Mouse (Mus musculus) embryonic facial prominence, embryonic 15.5 days (tissue): Measurements from ENCODE around the gene Slc22a4. TPM values are rescaled to one million over a fixed set of nuclear protein-coding genes. Genes with fewer than 3 reads are reported as not detected.

Source experiments
- ATAC-seq: fragments of 200-750 bp; cut with Nextera tagmentation; 2 replicates; pipeline ENCODE4 v1.8.0; 2017; ENCODE audit warnings: low read depth, moderate TSS enrichment; ENCODE audit not compliant: insufficient number of reproducible peaks, low FRiP score, low TSS enrichment
- H3K27ac ChIP-seq: fragments of 300-500 bp; sonication (generic); replicated peaks from 2 replicates; pipeline ENCODE4 v1.5.1; 2015; ENCODE audit warnings: mild to moderate bottlenecking, inconsistent platforms
- H3K27me3 ChIP-seq: fragments of 300-500 bp; sonication (generic); 2 replicates; pipeline ENCODE4 v1.6.1; 2015; ENCODE audit warnings: inconsistent platforms
- H3K36me3 ChIP-seq: fragments of 300-500 bp; sonication (generic); 2 replicates; pipeline ENCODE4 v1.6.1; 2015; ENCODE audit warnings: mild to moderate bottlenecking, inconsistent platforms
- H3K4me1 ChIP-seq: fragments of 300-500 bp; sonication (generic); 2 replicates; pipeline ENCODE4 v1.6.1; 2015; ENCODE audit warnings: inconsistent platforms
- H3K4me2 ChIP-seq: fragments of 300-500 bp; sonication (generic); replicated peaks from 2 replicates; pipeline ENCODE4 v1.6.1; 2015; ENCODE audit warnings: mild to moderate bottlenecking, inconsistent platforms
- H3K4me3 ChIP-seq: fragments of 300-500 bp; sonication (generic); replicated peaks from 2 replicates; pipeline ENCODE4 v1.5.1; 2015; ENCODE audit warnings: mild to moderate bottlenecking, inconsistent platforms
- H3K9ac ChIP-seq: fragments of 300-500 bp; sonication (generic); 2 replicates; pipeline ENCODE4 v1.6.1; 2015; ENCODE audit warnings: inconsistent platforms
- H3K9me3 ChIP-seq: fragments of 300-500 bp; sonication (generic); replicated peaks from 2 replicates; pipeline ENCODE4 v1.6.1; 2016; ENCODE audit warnings: inconsistent platforms
- WGBS: fragments of 180-500 bp; shearing (Covaris S2); methylation state at CpG from one replicate; pipeline ENCODE4 v1.1.7; 2015; 5-methylcytosine and 5-hydroxymethylcytosine counted together
- polyA plus RNA-seq: library from polyadenylated mRNA; unstranded; fragments of >200 nt; fragmentation: Nextera tagmentation; extraction: Ambion mirVana; gene quantifications from 2 replicates; pipeline ENCODE4 v1.2.1, GENCODE M21; 2015

The Slc22a4 gene
- polyA plus RNA-seq, 1 experiment from 2014 or later: 5.6 TPM

DNA sequence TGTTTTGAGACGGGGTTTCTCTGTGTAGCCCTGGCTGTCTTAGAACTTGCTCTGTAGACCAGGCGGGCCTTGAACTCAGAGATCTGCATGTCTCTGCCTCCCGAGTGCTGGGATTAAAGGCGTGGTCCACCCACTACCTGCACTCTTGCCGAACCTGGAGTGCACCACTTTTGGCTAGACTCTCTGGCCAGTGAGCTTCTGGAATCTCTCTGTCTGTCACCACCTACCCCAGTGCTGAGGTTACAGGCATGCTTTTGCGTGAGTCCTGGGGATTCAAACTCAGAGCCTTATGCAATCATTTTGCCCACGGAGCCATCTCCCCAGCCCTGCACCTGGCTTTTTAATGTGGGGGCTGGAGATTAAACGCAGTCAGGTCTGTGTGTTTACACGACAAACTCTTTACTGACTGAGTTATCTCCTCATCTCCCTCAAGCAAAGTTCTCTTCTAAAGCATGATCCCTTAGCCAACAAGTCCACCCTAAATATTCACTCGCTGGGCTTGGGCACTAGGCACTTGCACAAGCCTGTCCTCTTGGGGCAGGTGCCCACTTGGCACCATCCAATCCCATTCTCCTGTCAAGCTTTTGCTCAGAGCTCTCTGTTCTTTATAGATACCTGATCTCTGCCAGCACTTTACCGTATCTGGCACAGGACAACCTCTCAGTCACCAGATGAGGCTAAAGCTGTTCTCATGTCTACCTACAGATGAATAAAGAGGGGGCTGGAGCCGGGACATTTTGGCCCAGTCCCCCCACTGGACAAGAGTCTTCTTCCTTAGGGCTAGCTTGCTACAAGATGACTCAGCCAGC lies 37.4 kb upstream of the Slc22a4 start:
- H3K4me3 ChIP-seq: no peak overlapping the region
- H3K27me3 ChIP-seq: no peaks in the 10 kb centered on the region
- H3K4me1 ChIP-seq: peaks cover 90% of the 10 kb centered on the region
- no peaks in the 10 kb centered on the region for H3K36me3 ChIP-seq
- H3K4me2 ChIP-seq: no peak overlapping the region
- H3K27ac ChIP-seq: no peak overlapping the region
- no peak overlapping the region for H3K9ac ChIP-seq
- no peaks in the 10 kb centered on the region for H3K9me3 ChIP-seq
- ATAC-seq: no peak
- WGBS: 75% methylated on average over 12 of the region's 12 CpGs

DNA sequence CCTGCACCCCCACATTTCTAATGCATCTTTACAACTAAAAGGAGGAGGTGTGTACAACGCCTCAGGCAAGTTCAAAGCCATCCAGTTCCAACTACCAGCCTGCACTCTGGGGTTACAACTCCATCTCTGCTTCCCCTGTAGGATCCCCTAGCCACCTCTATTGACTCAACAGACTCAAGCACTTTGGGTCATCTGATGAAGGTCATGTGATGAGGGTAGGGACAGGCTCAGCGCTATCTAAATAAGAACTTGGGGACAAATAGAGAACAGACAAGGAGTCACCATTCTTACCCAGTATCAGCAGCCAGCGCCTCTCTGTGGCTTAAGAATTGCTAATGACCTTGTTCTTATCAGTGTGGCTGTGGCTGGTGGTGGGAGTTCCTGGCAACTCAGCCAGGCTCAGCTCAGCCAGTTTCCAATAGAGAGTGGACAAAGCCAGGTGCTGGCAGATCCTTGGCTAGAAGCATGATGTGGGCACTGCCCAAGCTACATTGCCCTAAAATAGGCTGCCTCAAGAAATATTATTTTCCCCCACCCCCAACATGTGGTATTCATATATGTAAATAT lies 36.6 kb upstream of the Slc22a4 start:
- no peaks in the 10 kb centered on the region for H3K36me3 ChIP-seq
- no peaks in the 10 kb centered on the region for H3K27me3 ChIP-seq
- no peak overlapping the region for H3K4me3 ChIP-seq
- no peak overlapping the region for H3K4me2 ChIP-seq
- H3K27ac ChIP-seq: 0 out of 2 replicates have a peak overlapping the region, but pooled peaks have one; percentile 82
- no peaks in the 10 kb centered on the region for H3K9me3 ChIP-seq
- ATAC-seq: no peak
- H3K4me1 ChIP-seq: peaks cover 94% of the 10 kb centered on the region
- H3K9ac ChIP-seq: no peak overlapping the region
- 89% methylated on average over 3 of the region's 3 CpGs for WGBS

DNA sequence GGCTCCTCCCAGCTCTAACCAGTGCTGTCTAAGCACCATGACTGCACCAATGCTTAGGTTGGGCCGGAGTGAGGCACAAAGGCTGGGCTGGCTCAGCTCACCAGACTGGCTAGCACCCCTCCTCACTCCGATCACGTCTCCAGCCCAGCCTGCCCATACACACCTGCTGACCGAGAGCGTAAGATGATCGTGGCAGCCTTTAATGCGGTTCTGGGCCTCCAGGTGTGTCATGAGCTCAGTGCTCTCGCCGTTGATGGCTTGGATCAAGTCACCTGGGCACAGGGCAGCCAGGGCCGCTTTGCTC lies 35.5 kb upstream of the Slc22a4 start:
- no peak overlapping the region for H3K4me2 ChIP-seq
- H3K9me3 ChIP-seq: no peaks in the 10 kb centered on the region
- H3K27me3 ChIP-seq: no peaks in the 10 kb centered on the region
- 82% methylated on average over 10 of the region's 10 CpGs for WGBS
- H3K27ac ChIP-seq: peak overlapping the region; percentile 82
- H3K9ac ChIP-seq: no peak overlapping the region
- ATAC-seq: 0 out of 2 replicates have a peak, but pooled peaks have one; percentile 30
- H3K4me1 ChIP-seq: peaks cover 98% of the 10 kb centered on the region
- no peaks in the 10 kb centered on the region for H3K36me3 ChIP-seq
- H3K4me3 ChIP-seq: no peak overlapping the region

- Histone ChIP-seq H3K27me3 (no peaks in the 10 kb centered on the region), H3K4me3 (no peak overlapping the region), H3K27ac (peak overlapping the region; percentile 82), H3K4me2 (no peak overlapping the region), H3K4me1 (peaks cover 98% of the 10 kb centered on the region), H3K9ac (no peak overlapping the region), H3K36me3 (no peaks in the 10 kb centered on the region), H3K9me3 (no peaks in the 10 kb centered on the region)
- ATAC-seq: no peak
- 47% methylated on average over 9 of the region's 9 CpGs for WGBS
Measured at GRCm38 (mm10) chr11:54062753-54063471, 35.0 kb upstream of the Slc22a4 start.

GRCm38 (mm10) chr11:54062086-54062752 lies 34.3 kb upstream of the Slc22a4 start:
- H3K36me3 ChIP-seq: no peaks in the 10 kb centered on the region
- no peaks in the 10 kb centered on the region for H3K9me3 ChIP-seq
- H3K4me3 ChIP-seq: no peak overlapping the region
- 48% methylated on average over 12 of the region's 12 CpGs for WGBS
- H3K4me1 ChIP-seq: peaks cover 98% of the 10 kb centered on the region
- no peak for ATAC-seq
- peak overlapping the region; percentile 82 for H3K27ac ChIP-seq
- H3K9ac ChIP-seq: no peak overlapping the region
- H3K27me3 ChIP-seq: no peaks in the 10 kb centered on the region
- H3K4me2 ChIP-seq: no peak overlapping the region

DNA sequence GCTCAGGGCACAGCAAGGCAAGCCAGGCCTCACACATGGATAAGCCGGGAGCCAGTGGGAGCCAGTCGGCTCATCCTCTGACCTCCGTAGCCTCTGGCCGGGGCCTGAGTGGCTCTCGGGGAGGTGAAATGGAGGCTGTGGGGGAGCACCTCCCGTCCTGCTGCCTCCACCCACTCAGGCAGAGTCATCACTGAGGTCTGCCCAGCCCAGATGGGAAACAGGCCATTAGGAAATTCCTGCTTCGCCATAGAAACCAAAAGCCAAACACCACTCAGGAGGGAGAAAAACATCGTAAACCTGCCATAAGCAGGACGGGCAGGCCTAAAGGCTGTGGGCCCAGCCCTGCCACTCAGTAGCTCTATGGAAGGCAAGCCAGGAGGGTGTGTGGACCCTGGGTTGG lies 32.4 kb upstream of the Slc22a4 start:
- WGBS: 18% methylated on average over 9 of the region's 9 CpGs
- Histone ChIP-seq H3K27me3 (no peaks in the 10 kb centered on the region), H3K36me3 (peaks cover 7% of the 10 kb centered on the region; the same call in 1 of the 2 replicates), H3K27ac (peak overlapping the region; percentile 74), H3K9me3 (no peaks in the 10 kb centered on the region), H3K4me2 (no peak overlapping the region), H3K4me3 (no peak overlapping the region), H3K9ac (no peak overlapping the region), H3K4me1 (peaks cover 88% of the 10 kb centered on the region)
- peak; percentile 31; the same call in 1 of the 2 replicates for ATAC-seq

- Histone ChIP-seq H3K9me3 (no peaks in the 10 kb centered on the region), H3K27me3 (no peaks in the 10 kb centered on the region), H3K4me3 (no peak overlapping the region), H3K4me1 (peaks cover 82% of the 10 kb centered on the region), H3K36me3 (peaks cover 13% of the 10 kb centered on the region), H3K27ac (peak overlapping the region; percentile 74), H3K4me2 (no peak overlapping the region), H3K9ac (no peak overlapping the region)
- WGBS: 36% methylated on average over 1 of the region's 1 CpGs
- 0 out of 2 replicates have a peak, but pooled peaks have one; percentile 2 for ATAC-seq
Measured at GRCm38 (mm10) chr11:54059526-54059925, 31.6 kb upstream of the Slc22a4 start.

GRCm38 (mm10) chr11:54058643-54059042 lies 30.8 kb upstream of the Slc22a4 start:
- no peak overlapping the region for H3K9ac ChIP-seq
- H3K9me3 ChIP-seq: no peaks in the 10 kb centered on the region
- H3K4me1 ChIP-seq: peaks cover 74% of the 10 kb centered on the region
- H3K4me2 ChIP-seq: no peak overlapping the region
- 22% methylated on average over 6 of the region's 6 CpGs for WGBS
- H3K4me3 ChIP-seq: no peak overlapping the region
- no peak for ATAC-seq
- H3K27ac ChIP-seq: peak overlapping the region; percentile 74
- H3K36me3 ChIP-seq: peaks cover 14% of the 10 kb centered on the region
- H3K27me3 ChIP-seq: no peaks in the 10 kb centered on the region

DNA sequence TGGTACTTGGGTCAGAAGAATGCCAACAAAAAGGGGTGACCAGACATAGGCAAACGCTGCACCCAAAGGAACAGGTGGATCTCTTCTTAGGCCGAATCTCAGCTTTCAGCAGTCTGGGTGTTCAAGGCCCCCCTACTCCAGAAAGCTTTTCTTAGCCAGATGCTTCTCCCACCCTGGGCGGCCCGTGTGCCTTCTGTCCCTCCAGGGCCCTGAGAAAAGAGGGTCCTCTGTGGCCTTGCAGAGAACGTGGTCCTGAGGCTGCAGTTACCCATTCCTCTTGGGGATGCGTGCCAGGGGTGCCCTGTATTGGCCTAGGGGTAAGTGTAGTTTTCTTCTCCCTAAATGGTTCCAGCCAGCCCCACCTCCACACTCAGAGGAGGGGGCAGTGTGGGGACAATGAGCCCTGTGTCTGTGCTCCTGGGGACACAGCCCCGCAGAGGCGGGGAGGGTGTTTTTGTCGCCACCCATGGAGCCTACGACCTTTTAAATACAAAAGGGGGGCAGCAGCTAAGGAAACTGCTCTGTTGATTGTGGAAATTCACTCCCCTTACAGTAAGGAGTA lies 30.2 kb upstream of the Slc22a4 start:
- peaks cover 19% of the 10 kb centered on the region for H3K36me3 ChIP-seq
- no peak overlapping the region for H3K9ac ChIP-seq
- WGBS: 27% methylated on average over 10 of the region's 10 CpGs

DNA sequence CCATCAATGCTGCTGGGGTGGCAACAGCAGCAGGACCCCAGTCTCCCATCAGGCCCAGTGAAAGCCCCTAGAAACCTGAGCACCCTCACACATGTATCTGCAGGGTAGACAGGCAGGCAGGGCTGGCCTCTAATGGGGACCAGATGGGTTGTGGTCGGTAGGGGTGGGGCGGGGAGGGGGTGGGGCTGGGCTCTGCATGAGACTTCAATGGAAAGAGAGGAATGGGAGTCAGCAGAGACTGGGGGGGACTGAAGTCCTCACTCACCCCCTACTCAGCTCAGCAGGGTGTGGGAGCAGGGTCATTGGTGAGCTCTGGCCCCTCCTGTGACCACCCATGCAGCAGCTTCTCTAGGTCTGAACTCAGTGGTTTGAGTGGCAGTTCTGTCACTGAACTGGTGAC lies 29.5 kb upstream of the Slc22a4 start:
- H3K27ac ChIP-seq: peak overlapping the region; percentile 74
- WGBS: 28% methylated on average over 2 of the region's 2 CpGs
- no peaks in the 10 kb centered on the region for H3K9me3 ChIP-seq
- H3K4me3 ChIP-seq: no peak overlapping the region
- H3K4me1 ChIP-seq: peaks cover 61% of the 10 kb centered on the region
- H3K4me2 ChIP-seq: peak overlapping the region; percentile 10; the same call in 1 of the 2 replicates
- peaks cover 26% of the 10 kb centered on the region for H3K36me3 ChIP-seq
- H3K27me3 ChIP-seq: no peaks in the 10 kb centered on the region
- H3K9ac ChIP-seq: no peak overlapping the region
- peak; percentile 64 for ATAC-seq

More for the DNA sequence above, 30.2 kb upstream of the Slc22a4 start:
- H3K4me2 ChIP-seq: 0 out of 2 replicates have a peak overlapping the region, but pooled peaks have one; percentile 10
- no peaks in the 10 kb centered on the region for H3K27me3 ChIP-seq
- H3K27ac ChIP-seq: peak overlapping the region; percentile 74
- no peak overlapping the region for H3K4me3 ChIP-seq
- no peak for ATAC-seq
- H3K4me1 ChIP-seq: peaks cover 69% of the 10 kb centered on the region
- no peaks in the 10 kb centered on the region for H3K9me3 ChIP-seq
